Mouse (Mus musculus) cerebral cortex, adult 2 months (tissue): Measurements from ENCODE around the gene Ttc14.

Source experiments
- WGBS: fragments of 180-500 bp; shearing (Covaris S2); methylation state at CpG from one replicate; pipeline ENCODE4 v1.1.7; 2018; 5-methylcytosine and 5-hydroxymethylcytosine counted together

Ttc14 gene

GRCm38 (mm10) chr3:33799617-33800512, at the start of gene Ttc14:
TSS of gene Ttc14 (plus strand) at chr3:33799832.
- WGBS: under 1% methylated on average over 90 of the region's 90 CpGs

DNA sequence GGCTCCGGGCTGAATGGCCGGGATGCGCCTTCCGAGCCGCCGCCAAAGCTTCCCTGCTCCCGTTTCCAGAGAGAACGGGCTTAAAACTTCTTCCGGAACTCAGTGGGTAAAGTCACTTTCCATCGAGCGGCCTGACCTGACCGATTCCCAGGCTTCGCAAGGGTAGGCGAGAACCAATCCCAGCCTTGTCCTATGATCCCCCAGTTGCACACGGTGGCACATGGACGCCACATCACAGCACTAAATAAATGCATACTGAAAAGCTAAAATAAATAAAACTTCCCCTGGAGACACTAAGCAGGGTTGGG, 835 bp downstream of the Ttc14 start:
- 0% methylated on average over 16 of the region's 16 CpGs for WGBS

- WGBS: 45% methylated on average over 1 of the region's 1 CpGs
These were observed 7.5 kb downstream of the Ttc14 start for GRCm38 (mm10) chr3:33807151-33807550.

GRCm38 (mm10) chr3:33824135-33824946, 24.7 kb downstream of the Ttc14 start:
- 38% methylated on average over 9 of the region's 9 CpGs for WGBS

DNA sequence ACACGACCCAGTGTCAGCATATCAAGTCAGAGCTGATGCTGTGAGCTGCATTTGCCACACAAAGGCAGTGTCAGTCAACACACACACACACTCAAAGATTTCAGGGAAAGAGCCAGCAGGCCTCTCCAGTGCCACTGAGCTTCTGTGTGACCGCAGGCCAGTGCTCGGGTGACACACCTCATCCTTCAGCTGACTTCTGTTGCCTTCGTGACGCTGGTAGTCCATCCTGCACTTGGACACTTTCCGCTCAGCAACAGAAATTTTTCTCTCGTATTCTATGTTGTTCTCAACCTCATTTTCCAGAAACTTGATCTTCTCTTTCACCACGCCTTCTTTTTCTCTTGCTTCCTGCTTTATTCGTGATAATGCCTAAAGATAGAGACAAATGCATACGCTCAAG, 32.7 kb downstream of the Ttc14 start:
- WGBS: 88% methylated on average over 10 of the region's 10 CpGs

GRCm38 (mm10) chr3:33836576-33836975, 36.9 kb downstream of the Ttc14 start:
- 96% methylated on average over 13 of the region's 13 CpGs for WGBS

DNA sequence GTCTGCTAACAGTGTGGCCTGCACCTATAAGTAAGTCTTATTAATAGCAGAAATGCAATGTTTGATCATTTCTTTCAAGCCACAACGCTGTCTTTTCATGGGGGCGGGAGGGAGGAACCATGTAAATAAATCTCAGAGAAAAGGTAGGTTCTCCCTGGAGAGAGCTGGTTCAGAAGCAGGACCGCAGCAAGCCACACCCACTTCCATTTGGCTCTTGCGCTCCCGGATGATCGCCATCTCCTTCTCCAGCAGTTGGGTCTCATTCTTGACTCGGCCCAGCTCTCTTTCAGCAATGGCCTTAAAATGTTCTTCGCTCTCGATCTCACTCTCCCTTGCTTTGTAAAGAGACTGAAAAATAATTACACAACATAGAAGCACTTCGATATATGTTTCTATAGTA, 39.2 kb downstream of the Ttc14 start:
- 80% methylated on average over 10 of the region's 10 CpGs for WGBS

DNA sequence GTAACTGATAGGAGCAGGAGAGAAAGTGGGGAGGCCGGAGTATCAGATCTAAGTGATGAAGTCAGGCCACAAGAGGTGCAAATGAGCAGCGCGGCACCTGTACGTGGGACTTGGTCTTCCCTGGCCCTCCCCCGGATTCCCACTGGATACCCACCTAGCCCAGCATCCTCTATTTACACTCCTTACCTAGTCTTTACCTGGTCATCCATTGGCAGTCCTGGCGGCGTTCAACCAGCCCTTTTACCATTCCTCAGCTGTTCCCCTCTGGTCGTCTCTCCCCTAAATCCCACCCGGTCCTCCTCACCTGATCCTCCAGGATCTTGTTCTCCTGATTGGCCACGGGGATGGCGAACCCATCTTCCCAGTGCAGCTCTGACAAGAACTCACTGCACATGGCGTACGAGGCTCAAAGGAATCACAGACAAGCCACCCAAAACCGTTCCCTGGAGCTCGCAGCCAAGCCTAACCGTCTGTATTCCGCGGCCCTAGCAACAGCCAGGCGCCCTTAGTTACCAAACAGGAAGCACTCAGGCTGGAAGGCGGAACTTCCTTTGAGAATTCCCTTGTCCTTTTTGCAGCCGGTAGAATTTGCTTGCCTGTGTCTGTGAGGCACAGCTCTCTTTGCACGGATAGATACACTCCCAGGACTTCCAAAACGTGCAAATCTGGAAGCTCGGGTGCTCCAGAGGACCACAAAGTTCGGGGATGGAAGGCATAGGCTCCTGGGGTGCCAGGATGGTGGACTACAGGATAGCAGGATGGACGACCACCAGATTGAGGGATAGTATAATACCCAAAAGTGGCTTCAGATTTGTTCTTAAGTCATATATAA, 44.4 kb downstream of the Ttc14 start, which contains the start of gene Ccdc39:
Ccdc39 (minus strand) TSS at position 510 of the 832 bp plus-strand sequence.
- 3% methylated on average over 26 of the region's 26 CpGs for WGBS

DNA sequence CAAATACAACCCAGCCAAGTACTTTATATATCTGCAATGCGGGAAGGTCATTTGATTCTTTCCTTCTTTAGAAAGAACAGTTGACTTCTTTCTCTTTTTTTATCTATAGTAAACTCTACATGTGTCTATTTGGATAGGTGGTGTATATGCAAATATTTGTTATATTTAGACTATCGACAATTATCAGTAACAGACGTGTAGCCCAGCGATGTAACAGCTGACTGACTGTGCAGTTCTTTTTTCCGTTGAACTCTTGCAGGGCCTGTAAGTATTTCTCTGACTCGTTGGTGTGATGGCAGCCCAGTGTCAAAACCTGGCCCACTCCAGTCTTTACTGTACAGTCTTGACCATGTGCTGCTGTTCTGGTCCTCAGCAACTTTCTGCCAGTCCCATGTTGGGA, 47.0 kb downstream of the Ttc14 start:
- WGBS: 87% methylated on average over 6 of the region's 6 CpGs

- 91% methylated on average over 4 of the region's 4 CpGs for WGBS
These were observed 51.2 kb downstream of the Ttc14 start for GRCm38 (mm10) chr3:33850856-33851255.

- WGBS: 17% methylated on average over 1 of the region's 1 CpGs
These were observed 53.4 kb downstream of the Ttc14 start for GRCm38 (mm10) chr3:33853062-33853461.

GRCm38 (mm10) chr3:33858939-33859338, 59.3 kb downstream of the Ttc14 start:
- 85% methylated on average over 3 of the region's 3 CpGs for WGBS
